Mouse (Mus musculus): Measurements from ENCODE around the gene Aox2. TPM values are rescaled to one million over a fixed set of nuclear protein-coding genes. Genes with fewer than 3 reads are reported as not detected.

The Aox2 gene
- polyA plus RNA-seq, 1 experiment: 0.01 TPM

GRCm38 (mm10) chr1:58308594-58308993, 30.5 kb downstream of the Aox2 start:
- H3K27me3 ChIP-seq (ENCODE audit: control insufficient read depth, insufficient read depth, low read length): no peaks in the 10 kb centered on the region
- H3K4me1 ChIP-seq (ENCODE audit: control insufficient read depth, insufficient read depth, insufficient read length, low read length): peaks cover 4% of the 10 kb centered on the region; the same call in 1 of the 2 replicates
- WGBS: 89% methylated on average over 8 of the region's 8 CpGs
- H3K4me3 ChIP-seq (ENCODE audit: low read depth, low read length): no peak overlapping the region
- H3K27ac ChIP-seq (ENCODE audit: insufficient read depth, low read depth, low read length): no peak overlapping the region
- no peaks in the 10 kb centered on the region for H3K36me3 ChIP-seq (ENCODE audit: control insufficient read depth, insufficient read depth, low read length)
- TF ChIP-seq POLR2A (IDR thresholded peaks at IDR 0.05; ENCODE audit: low read depth, low read length) (no peak), CTCF (IDR thresholded peaks at IDR 0.05; ENCODE audit: extremely low read depth, insufficient read length, insufficient replicate concordance, low read depth, low read length) (no peak)

- H3K36me3 ChIP-seq (ENCODE audit: control insufficient read depth, insufficient read depth, low read length): no peaks in the 10 kb centered on the region
- no peak overlapping the region for H3K27ac ChIP-seq (ENCODE audit: insufficient read depth, low read depth, low read length)
- 61% methylated on average over 4 of the region's 4 CpGs for WGBS
- H3K27me3 ChIP-seq (ENCODE audit: control insufficient read depth, insufficient read depth, low read length): no peaks in the 10 kb centered on the region
- no peak overlapping the region for H3K4me3 ChIP-seq (ENCODE audit: low read depth, low read length)
- TF ChIP-seq CTCF (IDR thresholded peaks at IDR 0.05; ENCODE audit: extremely low read depth, insufficient read length, insufficient replicate concordance, low read depth, low read length): no peak
- no peaks in the 10 kb centered on the region; the same call in 1 of the 2 replicates for H3K4me1 ChIP-seq (ENCODE audit: control insufficient read depth, insufficient read depth, insufficient read length, low read length)
Measured at GRCm38 (mm10) chr1:58309853-58310252, 31.7 kb downstream of the Aox2 start.

GRCm38 (mm10) chr1:58311221-58311864, 33.2 kb downstream of the Aox2 start:
- Histone ChIP-seq H3K4me1 (ENCODE audit: control insufficient read depth, insufficient read depth, insufficient read length, low read length) (no peaks in the 10 kb centered on the region), H3K27ac (ENCODE audit: insufficient read depth, low read depth, low read length) (no peak overlapping the region), H3K27me3 (ENCODE audit: control insufficient read depth, insufficient read depth, low read length) (no peaks in the 10 kb centered on the region), H3K36me3 (ENCODE audit: control insufficient read depth, insufficient read depth, low read length) (no peaks in the 10 kb centered on the region), H3K4me3 (ENCODE audit: low read depth, low read length) (no peak overlapping the region)
- no peak for TF ChIP-seq CTCF (IDR thresholded peaks at IDR 0.05; ENCODE audit: extremely low read depth, insufficient read length, insufficient replicate concordance, low read depth, low read length)
- no peak for TF ChIP-seq POLR2A (IDR thresholded peaks at IDR 0.05; ENCODE audit: low read depth, low read length)
- 71% methylated on average over 7 of the region's 7 CpGs for WGBS

- no peak overlapping the region for H3K4me3 ChIP-seq (ENCODE audit: low read depth, low read length)
- H3K27me3 ChIP-seq (ENCODE audit: control insufficient read depth, insufficient read depth, low read length): no peaks in the 10 kb centered on the region
- H3K4me1 ChIP-seq (ENCODE audit: control insufficient read depth, insufficient read depth, insufficient read length, low read length): no peaks in the 10 kb centered on the region
- no peak for TF ChIP-seq POLR2A (IDR thresholded peaks at IDR 0.05; ENCODE audit: low read depth, low read length)
- no peak for TF ChIP-seq CTCF (IDR thresholded peaks at IDR 0.05; ENCODE audit: extremely low read depth, insufficient read length, insufficient replicate concordance, low read depth, low read length)
- WGBS: 90% methylated on average over 8 of the region's 8 CpGs
- no peak overlapping the region for H3K27ac ChIP-seq (ENCODE audit: insufficient read depth, low read depth, low read length)
- H3K36me3 ChIP-seq (ENCODE audit: control insufficient read depth, insufficient read depth, low read length): no peaks in the 10 kb centered on the region
Measured at GRCm38 (mm10) chr1:58313173-58313572, 35.0 kb downstream of the Aox2 start.

GRCm38 (mm10) chr1:58315532-58315931, 37.4 kb downstream of the Aox2 start:
- H3K27ac ChIP-seq (ENCODE audit: insufficient read depth, low read depth, low read length): no peak overlapping the region
- H3K36me3 ChIP-seq (ENCODE audit: control insufficient read depth, insufficient read depth, low read length): no peaks in the 10 kb centered on the region
- no peaks in the 10 kb centered on the region for H3K27me3 ChIP-seq (ENCODE audit: control insufficient read depth, insufficient read depth, low read length)
- TF ChIP-seq POLR2A (IDR thresholded peaks at IDR 0.05; ENCODE audit: low read depth, low read length): no peak
- no peak for TF ChIP-seq CTCF (IDR thresholded peaks at IDR 0.05; ENCODE audit: extremely low read depth, insufficient read length, insufficient replicate concordance, low read depth, low read length)
- H3K4me1 ChIP-seq (ENCODE audit: control insufficient read depth, insufficient read depth, insufficient read length, low read length): no peaks in the 10 kb centered on the region
- no peak overlapping the region for H3K4me3 ChIP-seq (ENCODE audit: low read depth, low read length)
- 57% methylated on average over 6 of the region's 6 CpGs for WGBS

GRCm38 (mm10) chr1:58333222-58333621, 55.1 kb downstream of the Aox2 start:
- WGBS: 42% methylated on average over 4 of the region's 4 CpGs
- TF ChIP-seq POLR2A (IDR thresholded peaks at IDR 0.05; ENCODE audit: low read depth, low read length): no peak
- no peak for TF ChIP-seq CTCF (IDR thresholded peaks at IDR 0.05; ENCODE audit: extremely low read depth, insufficient read length, insufficient replicate concordance, low read depth, low read length)
- no peaks in the 10 kb centered on the region for H3K4me1 ChIP-seq (ENCODE audit: control insufficient read depth, insufficient read depth, insufficient read length, low read length)
- H3K4me3 ChIP-seq (ENCODE audit: low read depth, low read length): no peak overlapping the region
- no peaks in the 10 kb centered on the region for H3K36me3 ChIP-seq (ENCODE audit: control insufficient read depth, insufficient read depth, low read length)
- no peaks in the 10 kb centered on the region for H3K27me3 ChIP-seq (ENCODE audit: control insufficient read depth, insufficient read depth, low read length)
- no peak overlapping the region for H3K27ac ChIP-seq (ENCODE audit: insufficient read depth, low read depth, low read length)

- WGBS: 59% methylated on average over 1 of the region's 1 CpGs
- Histone ChIP-seq H3K27ac (ENCODE audit: insufficient read depth, low read depth, low read length) (no peak overlapping the region), H3K4me1 (ENCODE audit: control insufficient read depth, insufficient read depth, insufficient read length, low read length) (peaks cover 1% of the 10 kb centered on the region; the same call in 1 of the 2 replicates), H3K36me3 (ENCODE audit: control insufficient read depth, insufficient read depth, low read length) (no peaks in the 10 kb centered on the region), H3K27me3 (ENCODE audit: control insufficient read depth, insufficient read depth, low read length) (no peaks in the 10 kb centered on the region), H3K4me3 (ENCODE audit: low read depth, low read length) (no peak overlapping the region)
- no peak for TF ChIP-seq POLR2A (IDR thresholded peaks at IDR 0.05; ENCODE audit: low read depth, low read length)
- no peak for TF ChIP-seq CTCF (IDR thresholded peaks at IDR 0.05; ENCODE audit: extremely low read depth, insufficient read length, insufficient replicate concordance, low read depth, low read length)
Measured at GRCm38 (mm10) chr1:58339901-58340300, 61.8 kb downstream of the Aox2 start.
